Mouse (Mus musculus): ENCODE measurements around the gene Exph5.

DNA sequence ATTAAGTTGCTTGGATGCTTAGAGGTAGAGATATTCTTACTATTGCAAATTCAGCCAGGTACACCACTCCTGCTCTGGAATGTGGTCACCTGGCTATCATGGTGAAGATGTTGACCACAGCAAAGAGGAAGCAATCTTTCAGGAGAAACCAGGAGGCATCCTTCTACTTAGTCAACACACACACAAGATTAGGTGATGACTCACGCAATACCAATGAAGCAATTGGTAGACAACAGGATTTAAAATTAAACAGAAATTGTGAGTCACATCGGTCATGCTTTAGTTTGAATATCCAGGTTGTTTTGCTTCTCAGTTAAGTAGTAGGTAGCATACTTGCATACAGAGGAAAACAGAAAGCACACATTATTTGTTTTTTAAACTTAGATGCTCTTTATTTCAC lies 22.5 kb upstream of the Exph5 start:
- TF ChIP-seq CTCF (IDR thresholded peaks at IDR 0.05; ENCODE audit: low read depth, low read length) = no peak
- TF ChIP-seq POLR2A (IDR thresholded peaks at IDR 0.05; ENCODE audit: extremely low read depth, insufficient read depth, low read length) = no peak

Data from liver, adult 2 months (tissue).